Mouse (Mus musculus) layer of hippocampus, adult 8-10 months (tissue): ENCODE data around the gene Fam172a. TPM values are rescaled to one million over a fixed set of nuclear protein-coding genes. Genes with fewer than 3 reads are reported as not detected.
A peak's percentile ranks its signal among the peaks of the same experiment; 100 is the strongest.

ENCODE experiments used
- DNase-seq, 2 experiments: peaks; one replicate each; pipeline ENCODE4 v3.0.0; 2022; ENCODE audit warnings: low spot score in 2 of 2
- total RNA-seq, 4 experiments: library from RNA; stranded (reverse); gene quantifications; 2 replicates each; pipeline ENCODE4 v1.2.4; 2022

Gene Fam172a
- total RNA-seq, 4 experiments from 2014 or later, result 39.1 to 42.2 (median 41.0) TPM

DNA sequence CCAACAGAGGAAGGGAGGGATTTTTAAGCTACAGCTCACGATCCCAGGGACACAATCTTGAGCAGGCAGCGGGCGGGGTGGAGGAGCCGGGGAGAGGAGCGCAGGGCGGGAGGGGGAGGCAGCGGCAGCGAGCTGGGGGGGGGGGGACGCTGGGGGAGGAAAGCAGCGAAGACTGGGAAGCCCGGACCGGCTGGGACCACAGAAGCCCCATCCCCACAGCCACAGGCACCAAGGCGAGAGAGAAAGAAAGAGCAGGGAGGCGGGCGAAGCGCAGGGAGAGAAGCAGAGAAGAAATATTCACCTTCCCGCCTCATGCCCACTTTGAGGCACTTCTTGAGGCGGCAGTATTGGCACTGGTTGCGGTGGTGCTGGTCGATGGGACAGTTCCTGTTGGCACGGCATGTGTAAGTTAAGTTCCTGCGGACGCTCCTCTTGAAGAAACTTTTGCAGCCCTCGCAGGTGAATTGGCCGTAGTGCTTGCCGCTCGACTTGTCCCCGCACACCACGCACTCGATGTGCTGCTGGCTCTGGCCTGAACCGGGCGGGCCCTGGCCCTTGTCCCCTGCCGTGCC is 496.1 kb downstream of the Fam172a start:
- DNase-seq, result peak in 1 of 2 experiments; percentile 30

DNA sequence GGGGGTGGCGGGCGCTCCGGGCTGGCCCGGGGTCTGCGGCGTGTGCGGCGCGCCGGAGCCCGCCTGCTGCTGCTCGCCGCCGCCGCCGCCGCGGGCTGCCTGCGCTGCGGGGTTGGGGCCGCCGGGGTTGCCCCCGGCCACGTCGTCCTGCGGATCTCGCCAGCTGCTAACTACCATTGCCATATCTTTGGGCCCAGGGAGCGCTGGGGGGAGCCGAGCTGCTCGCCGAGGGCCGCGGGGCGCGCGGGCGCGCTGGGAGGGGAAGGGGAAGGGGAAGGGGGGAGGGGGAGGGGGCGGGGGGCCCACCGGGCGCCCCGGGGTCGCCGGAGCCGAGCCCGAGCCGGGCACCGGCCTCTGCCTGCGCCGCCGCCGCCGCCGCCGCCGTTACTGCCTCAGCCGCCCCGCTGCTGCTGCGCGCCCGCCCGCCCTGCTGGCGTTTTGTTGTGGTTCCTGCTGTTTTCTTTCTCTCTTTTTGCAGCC is 496.6 kb downstream of the Fam172a start:
- peak in 1 of 2 experiments; percentile 6 for DNase-seq

DNA sequence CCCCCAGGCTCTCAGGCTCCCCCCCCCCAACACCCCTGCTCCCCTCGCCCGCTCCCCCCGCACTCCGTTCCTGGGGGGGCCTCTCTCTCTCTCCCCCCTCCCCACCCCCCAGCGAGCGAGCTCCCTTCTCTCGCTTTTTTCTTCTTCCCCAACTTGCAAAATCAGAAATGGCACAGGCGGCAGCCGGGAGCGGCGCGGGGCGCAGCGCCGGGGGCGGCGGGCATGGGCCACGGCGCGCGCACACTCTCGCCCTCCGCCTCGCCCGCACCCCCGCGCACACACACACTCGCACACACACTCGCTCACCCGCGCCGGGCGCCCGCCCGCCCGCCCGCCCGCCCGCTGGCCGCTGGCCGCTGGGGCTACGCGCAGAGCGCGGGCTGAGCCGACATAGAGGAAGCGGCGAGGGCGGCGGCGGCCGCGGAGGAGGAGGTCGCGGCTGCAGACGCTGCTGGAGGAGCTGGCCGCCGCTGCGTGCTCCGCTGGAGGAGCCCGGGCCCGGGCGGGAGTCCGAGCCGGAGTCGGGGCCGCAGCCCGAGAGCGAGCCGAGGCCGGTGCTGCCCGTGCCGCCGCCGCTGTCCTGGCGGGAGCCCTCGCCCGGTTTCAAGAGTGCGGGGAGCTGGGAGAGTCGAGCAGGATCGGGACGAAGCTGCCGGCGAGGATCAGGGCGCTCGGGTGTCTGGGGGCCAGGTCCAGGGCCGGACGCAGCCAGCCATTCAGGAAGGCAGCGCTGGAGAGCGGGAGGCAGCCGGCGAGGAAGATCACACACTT is 497.2 kb downstream of the Fam172a start:
- DNase-seq, result peak in 1 of 2 experiments; percentile 7

DNA sequence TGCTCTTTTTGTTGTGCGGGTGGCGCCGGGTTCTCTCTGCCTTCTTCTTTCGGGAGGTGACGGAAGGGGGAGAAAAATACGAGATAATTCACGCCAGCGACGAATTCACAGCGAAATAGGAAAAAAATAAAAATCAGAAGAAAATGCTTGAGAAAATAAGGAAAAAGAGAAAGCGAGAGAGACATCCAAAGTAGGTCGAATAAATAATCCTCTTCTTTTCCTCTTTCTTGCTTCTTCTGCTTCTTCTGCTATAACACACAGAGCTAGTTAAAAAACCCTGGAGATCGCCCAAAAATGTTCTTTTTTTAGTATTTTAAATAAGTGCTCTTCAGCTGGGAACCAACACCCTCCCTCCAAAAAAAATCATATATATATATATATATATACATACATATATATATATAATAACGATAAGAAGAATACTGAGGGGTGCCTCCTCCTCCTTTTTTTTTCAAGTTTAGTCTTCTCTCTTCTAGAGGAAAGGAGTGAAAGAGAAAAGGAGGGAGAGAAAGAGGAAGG is 497.9 kb downstream of the Fam172a start, which contains the start of gene Nr2f1:
TSS of gene Nr2f1 (minus strand) at position 116 of the 519 bp plus-strand sequence.
- DNase-seq, result no peak

DNA sequence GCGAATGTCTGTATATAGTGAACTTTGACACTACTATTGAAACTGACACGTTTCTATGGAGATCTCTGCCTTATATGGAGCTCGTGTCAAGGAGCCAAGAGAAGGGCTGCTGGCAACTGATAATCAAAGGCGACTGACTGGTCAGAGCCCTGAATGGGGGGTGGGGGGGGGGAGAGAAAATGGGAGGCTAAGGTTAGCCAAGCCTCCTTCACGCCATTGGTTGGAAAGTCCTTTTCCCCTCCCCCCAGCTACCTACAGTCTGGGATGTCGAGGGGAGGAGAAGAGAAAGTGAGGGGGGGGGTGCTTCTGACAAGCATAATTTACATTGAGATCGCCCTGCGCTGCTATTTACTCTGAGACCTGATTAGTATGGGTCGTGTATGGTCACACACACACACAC is 498.6 kb downstream of the Fam172a start:
- DNase-seq, result peak in 1 of 2 experiments; percentile 44

DNA sequence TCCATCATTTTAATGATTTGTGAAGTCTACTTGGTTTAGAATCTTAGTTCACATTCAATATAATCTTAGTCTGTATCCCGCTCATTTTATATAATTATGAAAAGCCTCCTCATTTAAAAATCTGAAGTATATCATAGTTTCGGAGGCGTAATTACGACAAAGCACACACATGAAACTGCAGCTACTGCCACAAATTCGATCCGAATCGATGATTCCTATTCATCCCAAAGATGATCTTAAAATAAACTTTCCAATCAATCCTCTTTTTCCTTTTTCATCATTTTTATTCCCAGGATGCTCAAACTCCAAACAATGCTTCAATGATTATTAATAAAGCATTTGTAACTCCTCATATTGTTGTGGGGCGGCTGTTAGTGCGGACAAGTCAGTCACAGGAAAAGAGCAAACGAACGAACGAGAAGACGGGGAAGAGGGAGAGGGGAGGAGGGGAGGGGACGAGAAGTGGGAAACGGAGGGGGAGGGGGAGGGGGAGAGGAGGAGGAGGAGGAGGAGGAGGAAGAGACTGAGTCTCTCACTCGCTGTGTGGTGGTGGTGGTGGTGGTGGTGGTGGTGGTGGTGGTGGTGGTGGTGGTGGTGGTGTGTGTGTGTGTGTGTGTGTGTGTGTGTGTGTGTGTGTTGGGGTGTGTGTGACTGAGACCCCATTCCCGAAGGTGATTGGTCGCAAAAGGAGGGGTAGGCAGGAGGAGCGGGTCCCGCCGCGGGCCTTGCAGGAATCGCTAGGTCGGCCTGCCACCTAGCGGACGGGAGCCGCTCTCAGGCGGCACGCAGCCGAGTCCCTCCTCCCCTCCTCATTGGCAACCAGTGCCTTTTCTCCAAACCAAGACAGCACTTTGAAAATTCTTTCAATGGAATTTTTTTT is 499.4 kb downstream of the Fam172a start:
- peak; percentile 92 to 95 for DNase-seq

DNA sequence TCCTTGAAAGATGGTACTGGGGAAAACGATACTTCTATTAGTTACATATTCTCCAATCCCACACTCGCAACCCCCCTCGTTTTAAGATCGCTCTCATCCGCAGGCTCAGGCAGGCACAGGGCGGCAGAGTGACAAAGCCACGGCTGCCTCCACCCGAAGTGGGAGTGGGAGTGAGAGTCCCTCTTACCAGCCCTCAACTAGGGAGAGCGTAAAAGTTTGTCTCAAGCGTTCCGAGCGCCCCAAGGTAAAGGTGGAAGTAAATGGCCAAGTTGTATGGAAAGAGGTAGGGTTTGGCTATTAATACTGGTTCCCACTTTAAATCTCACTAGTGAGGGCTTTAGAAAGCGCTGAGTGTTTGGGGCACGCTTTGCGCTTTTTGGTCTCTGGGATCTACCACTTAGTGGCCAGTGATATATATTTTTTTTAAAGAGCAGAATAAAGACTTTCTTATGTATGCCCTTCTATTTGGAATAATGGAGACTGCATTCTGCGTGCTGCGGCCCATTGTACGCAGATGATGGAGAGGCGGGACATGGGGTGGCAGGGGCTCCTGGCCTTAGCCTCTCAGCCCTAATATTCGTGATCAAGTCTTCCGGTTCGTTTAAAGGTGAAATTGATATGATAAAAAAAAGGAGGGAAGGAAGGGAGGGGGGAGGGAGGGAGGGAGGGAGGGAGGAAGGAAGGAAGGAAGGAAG is 500.2 kb downstream of the Fam172a start:
- no peak for DNase-seq

DNA sequence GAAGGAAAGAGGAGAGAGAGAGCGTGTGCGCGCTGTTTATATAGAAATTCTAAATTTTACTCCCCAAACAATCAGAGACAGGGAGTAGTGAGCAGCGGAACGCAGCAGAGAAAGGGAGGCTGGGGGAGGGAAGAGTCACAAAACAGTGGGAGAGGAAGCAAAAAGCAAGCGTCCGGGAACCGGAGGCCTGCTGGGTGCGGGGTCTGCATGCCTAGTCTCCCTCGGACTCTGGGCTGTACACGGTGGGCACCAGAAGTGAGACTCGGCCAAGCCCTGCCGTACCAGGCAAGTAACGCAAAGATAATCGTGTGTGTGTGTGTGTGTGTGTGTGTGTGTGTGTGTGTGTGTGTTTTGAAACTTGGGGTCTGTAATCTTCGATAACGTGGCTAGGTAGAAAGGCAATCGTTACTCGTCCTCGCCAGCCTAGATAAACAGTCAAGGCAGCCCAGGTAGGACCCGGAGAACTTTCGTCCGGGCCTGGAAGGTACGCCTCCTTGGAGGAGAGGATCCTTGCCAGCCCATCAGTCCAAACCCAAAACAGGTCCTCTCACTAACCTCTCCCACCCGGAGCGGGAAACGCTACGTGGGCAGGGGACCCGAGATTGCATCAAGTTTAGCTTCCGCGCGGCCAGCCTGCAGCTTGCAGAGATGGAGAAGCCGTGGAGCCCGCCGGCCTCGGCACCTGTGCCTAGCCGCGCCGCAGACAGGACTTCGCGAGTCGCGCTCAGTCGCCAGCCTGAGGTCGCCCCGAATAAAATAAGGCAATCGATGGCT is 500.9 kb downstream of the Fam172a start:
- DNase-seq, result peak; percentile 54 to 59

DNA sequence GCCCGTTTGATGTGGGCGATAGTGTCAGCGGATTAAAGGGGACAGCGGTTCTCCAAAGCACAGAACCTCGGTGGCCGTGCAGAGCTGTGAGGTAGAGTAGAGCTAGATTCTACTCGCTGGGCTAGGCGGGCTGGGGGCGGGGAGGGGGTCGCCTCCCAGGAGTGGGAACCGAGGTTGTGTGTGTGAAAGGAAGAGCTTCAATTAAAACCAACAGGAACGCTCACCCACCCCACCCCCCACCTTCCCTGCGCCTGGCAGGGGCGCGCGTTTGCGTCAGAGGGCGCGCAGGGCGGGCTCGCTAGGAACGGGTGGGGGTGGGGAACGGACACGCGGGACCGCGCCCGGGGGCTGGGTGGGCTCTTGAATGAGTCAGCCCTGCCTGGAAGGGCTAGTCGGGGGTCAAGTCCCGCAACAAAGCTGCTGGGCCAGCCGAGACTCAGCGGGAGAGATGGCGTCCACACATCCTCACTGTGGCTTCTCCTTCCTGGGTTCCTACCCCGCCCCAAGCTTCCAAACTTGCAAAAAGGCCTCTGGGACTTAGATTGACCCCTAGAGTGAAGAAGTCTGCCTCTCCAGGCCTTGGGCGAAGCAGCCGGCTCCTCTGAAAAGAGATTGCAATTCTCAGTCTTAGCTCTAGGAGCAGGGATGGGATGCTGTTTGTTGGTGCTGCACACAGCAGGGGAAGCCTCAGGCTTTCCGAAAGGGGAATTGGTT is 501.7 kb downstream of the Fam172a start:
- DNase-seq, result peak; percentile 62 to 73

DNA sequence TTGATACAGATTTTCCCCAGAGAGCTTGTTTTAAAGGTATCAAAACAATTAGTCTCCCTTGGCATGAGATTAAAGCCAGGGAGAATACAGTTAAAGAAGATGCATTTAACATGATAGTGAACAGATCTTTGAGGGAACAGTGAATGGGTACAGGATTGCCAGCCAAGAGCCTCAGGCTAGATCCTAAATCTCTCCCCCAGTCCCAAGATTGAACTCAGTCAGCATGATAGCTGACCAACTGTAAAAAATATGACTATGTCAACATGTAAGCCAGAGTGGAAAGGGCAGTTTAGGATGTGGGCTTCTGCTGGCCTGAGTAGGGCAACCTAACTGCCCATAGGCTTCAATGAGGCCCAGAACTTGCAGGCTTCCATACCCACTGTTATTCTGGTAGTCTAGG is 503.6 kb downstream of the Fam172a start:
- DNase-seq, result no peak

DNA sequence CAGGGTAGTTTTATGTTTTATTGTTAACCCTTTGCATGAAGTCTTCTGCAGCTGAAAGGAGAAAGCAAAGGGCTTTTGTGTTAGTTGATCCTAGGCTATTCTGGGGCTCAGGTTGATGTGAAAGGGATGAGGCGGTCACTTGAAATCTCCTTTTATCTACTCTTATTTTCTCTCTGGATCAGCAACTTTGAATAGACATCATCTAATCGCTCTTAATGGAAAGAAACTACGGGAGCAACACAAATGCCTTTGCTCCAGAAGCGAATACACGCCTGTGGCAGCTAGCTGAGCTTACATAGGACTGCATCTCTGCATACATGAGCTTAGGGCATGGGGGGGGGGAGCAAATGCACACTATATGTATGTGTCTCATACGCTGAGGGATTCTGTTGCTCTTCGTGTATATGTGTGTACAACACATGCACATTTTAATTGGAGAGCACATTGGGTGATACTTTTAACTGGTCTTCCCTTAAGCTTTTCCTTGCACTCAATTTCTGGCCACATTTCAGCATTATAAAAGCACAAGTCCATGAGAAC is 505.1 kb downstream of the Fam172a start:
- DNase-seq, result no peak

DNA sequence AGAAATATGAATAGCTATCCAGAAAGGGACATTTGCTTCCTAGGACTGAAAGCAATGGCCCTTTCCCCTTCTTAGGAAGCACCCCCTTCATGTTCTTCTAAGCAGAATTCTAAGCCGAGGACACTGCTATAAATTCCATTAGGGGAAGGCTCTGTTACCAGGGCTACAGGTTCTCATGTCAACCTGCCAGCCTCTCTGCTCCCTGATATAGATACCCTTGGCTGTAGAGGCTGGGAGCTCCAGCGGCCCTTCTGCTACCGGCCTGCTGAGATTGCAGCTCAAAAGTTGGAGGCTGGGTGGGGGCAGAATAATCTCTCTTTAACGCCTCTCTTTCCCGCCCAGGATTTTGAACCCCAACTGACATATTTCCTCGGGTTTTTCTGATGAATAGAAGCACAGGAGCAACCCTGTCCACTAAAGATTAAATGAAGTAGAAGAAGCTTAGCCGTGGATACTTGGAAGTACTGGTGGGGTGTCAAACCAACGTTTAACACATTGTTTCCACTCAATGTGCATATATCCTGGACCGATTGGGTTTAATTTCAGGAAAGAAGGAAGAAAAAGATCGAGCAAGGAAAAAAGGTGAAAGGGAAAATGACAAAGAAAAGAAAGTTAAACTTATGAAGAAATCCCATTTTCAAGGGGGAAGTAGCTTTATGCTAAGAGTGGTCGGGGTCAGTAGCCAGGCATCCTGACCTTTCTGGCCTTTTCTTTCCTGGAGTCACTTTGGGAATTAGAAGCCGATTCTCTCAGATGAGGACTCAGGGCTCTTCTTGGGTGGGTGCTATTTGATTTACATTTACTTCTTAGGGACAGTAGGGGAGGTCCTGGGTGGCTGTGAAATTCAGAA is 506.2 kb downstream of the Fam172a start:
- no peak for DNase-seq

DNA sequence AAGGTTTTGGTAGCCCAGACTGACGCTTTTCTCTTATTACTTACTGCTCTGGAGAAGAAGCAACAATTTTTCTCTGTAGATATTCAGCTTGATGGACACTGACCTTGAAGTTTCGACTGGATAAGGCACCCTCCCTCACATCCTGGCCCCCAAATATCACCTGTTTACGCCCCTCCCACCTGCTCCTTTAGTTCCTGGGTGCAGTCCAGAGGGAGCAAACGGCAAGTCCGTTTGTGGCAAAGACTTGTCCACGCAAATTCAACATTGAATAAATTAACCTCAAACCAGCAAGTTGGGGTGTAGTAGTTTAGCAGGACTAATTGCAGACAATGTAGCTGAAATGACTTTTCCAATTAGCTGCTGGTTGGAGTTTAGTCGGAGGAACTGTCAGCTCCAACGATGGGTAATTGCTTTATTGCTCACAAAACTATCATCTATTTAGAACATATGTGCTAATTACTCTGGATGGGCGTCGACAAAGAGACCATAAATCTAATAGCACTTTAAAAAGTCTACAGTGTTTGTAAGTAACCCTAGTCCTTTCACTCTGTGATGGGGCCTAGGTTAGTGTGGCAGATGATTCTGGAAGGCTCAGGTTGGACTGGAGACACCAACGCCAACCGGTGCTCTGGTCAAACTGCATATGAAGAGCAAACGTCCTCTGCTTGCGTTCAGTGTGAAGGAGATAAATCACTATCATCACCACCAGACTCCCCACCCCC is 507.0 kb downstream of the Fam172a start:
- peak in 1 of 2 experiments; percentile 3 for DNase-seq

DNA sequence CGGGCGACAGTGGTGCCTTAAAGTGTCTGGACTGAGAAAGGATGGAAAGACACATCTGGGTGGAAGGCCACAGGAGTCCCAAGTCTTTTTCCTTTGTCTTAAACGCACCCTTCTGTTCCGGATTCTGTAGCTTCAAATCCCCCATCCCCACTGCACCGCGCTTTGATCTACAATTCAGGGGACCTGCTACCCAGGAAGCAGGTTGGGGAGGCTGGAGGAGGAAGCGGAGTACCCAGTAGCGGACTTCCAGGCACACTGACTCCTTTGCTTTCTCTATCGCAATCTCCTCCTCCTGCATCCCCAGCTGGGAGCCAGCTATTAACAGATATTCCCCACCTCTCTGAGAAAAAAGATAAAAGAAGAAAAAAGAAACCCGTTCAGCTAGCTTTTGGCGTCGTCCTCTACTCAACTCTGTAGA is 507.8 kb downstream of the Fam172a start:
- no peak for DNase-seq

DNA sequence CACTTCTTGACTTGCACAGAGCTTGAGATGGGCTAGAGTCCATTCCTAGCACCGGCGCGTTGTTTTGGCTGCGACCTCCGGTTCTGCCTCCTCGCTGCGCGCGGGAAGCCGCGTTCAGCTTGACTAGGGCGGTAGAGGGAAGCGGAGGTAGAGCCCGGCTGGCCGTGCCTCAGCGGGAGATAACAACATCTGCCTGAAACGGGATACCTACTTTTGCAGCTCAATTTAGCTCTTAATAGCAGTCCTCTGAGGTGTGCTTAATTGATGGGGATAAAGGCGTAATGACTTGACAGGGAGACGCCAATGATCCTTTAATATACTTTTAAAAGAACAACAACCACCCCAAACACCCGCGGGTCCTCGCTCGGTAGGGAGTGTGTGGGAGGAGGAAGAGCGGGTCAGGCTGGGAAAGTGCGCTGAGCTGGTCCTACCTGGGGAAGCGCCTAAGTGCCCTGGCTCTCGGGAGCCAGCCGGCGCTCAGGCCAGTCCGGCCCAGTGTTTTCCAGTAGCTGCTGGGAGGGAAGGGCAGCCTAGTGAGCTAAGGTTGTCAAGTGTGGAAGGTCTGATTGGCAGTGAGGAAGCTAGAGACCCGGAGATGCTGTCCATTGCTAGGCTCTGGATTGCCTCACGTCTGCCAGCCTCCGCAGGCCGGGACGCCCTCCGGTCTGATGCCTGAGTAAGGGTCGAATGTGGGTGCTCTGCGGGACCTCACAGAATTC is 508.4 kb downstream of the Fam172a start:
- no peak for DNase-seq

DNA sequence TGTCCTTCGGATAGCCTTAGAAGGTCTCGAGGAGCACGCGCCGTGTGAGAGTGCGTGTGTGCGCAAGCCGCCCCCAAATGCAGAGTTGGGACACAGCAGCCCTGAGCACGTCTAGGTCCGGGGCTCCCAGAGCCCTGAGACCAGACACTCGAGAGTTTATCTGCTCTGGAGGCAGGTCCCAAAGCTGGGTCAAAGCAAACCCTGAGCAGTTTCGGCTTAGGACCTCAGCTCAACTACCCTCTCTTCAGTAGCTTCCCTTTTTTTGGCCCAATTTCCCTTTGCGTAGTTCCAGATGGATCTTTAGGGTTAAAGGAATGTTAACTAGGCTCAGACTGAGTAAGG is 508.9 kb downstream of the Fam172a start:
- no peak for DNase-seq
